Mouse (Mus musculus) lung, postnatal 0 days (tissue): ENCODE data around the gene Shpk. TPM values are rescaled to one million over a fixed set of nuclear protein-coding genes. Genes with fewer than 3 reads are reported as not detected.
A peak's percentile ranks its signal among the peaks of the same experiment; 100 is the strongest.

ENCODE experiments used
- ATAC-seq: fragments of 200-750 bp; cut with Nextera tagmentation; 2 replicates; pipeline ENCODE4 v1.8.0; 2017; ENCODE audit warnings: moderate library complexity
- DNase-seq: peaks from one replicate; pipeline ENCODE4 v3.0.0-alpha.2; 2016; ENCODE audit warnings: low spot score
- H3K27ac ChIP-seq: fragments of 300-500 bp; sonication (generic); 2 replicates; pipeline ENCODE4 v1.5.1; 2014; ENCODE audit warnings: antibody characterized with exemption, mild to moderate bottlenecking, low read length, mixed read lengths
- H3K27me3 ChIP-seq: fragments of 300-500 bp; sonication (generic); replicated peaks from 2 replicates; pipeline ENCODE4 v1.6.1; 2014; ENCODE audit warnings: low read length, mixed read lengths; ENCODE audit not compliant: insufficient read depth
- H3K36me3 ChIP-seq: fragments of 300-500 bp; sonication (generic); 2 replicates; pipeline ENCODE4 v1.6.1; 2014; ENCODE audit warnings: low read length, mixed read lengths; ENCODE audit not compliant: insufficient read depth
- H3K4me1 ChIP-seq: fragments of 300-500 bp; sonication (generic); 2 replicates; pipeline ENCODE4 v1.6.1; 2014; ENCODE audit warnings: antibody characterized with exemption, low read depth, low read length, mixed read lengths; ENCODE audit not compliant: insufficient read depth
- H3K4me2 ChIP-seq: fragments of 300-500 bp; sonication (generic); replicated peaks from 2 replicates; pipeline ENCODE4 v1.6.1; 2014; ENCODE audit warnings: low read depth, mild to moderate bottlenecking, low read length, moderate library complexity, mixed read lengths
- H3K4me3 ChIP-seq: fragments of 300-500 bp; sonication (generic); 2 replicates; pipeline ENCODE4 v1.5.1; 2014; ENCODE audit warnings: low read depth, low read length
- H3K9ac ChIP-seq: fragments of 300-500 bp; sonication (generic); replicated peaks from 2 replicates; pipeline ENCODE4 v1.6.1; 2014; ENCODE audit warnings: low read depth, mild to moderate bottlenecking
- H3K9me3 ChIP-seq: fragments of 300-500 bp; sonication (generic); 2 replicates; pipeline ENCODE4 v1.6.1; 2016; ENCODE audit warnings: low read length, mixed read lengths
- CTCF ChIP-seq: IDR thresholded peaks from 2 replicates; pipeline ENCODE4 v1.5.1; 2016; ENCODE audit warnings: antibody characterized with exemption, mild to moderate bottlenecking
- EP300 ChIP-seq: IDR thresholded peaks from 2 replicates; pipeline ENCODE4 v1.6.1; 2016; ENCODE audit warnings: antibody characterized with exemption, mild to moderate bottlenecking, control low read depth
- WGBS: fragments of 180-500 bp; shearing (Covaris S2); extraction: QIAGEN DNeasy Blood & Tissue Kit; methylation state at CpG from one replicate; pipeline ENCODE4 v1.1.7; 2014; 5-methylcytosine and 5-hydroxymethylcytosine counted together
- polyA plus RNA-seq: library from polyadenylated mRNA; unstranded; fragments of >200 nt; fragmentation: Nextera tagmentation; extraction: Ambion mirVana; gene quantifications from 2 replicates; pipeline ENCODE4 v1.2.1, GENCODE M21; 2015

Gene Shpk
- 2.8 and 3.5 TPM in 2 replicates for polyA plus RNA-seq

- DNase-seq: peak; percentile 99
- ATAC-seq: peak; percentile 98
- TF ChIP-seq EP300 (no peak), CTCF (no peak; the same call in 1 of the 2 replicates)
- H3K4me3 ChIP-seq: peak within 1 kb of the TSS; percentile 59
- peak within 1 kb of the TSS; percentile 98 for H3K4me2 ChIP-seq
- no peaks in the 10 kb centered on the region for H3K36me3 ChIP-seq
- H3K9ac ChIP-seq: peak within 1 kb of the TSS; percentile 75
- no peaks in the 10 kb centered on the region for H3K9me3 ChIP-seq
- H3K27ac ChIP-seq: peak within 1 kb of the TSS; percentile 52; the same call in 1 of the 2 replicates
- WGBS: 2% methylated on average over 32 of the region's 32 CpGs
- H3K27me3 ChIP-seq: no peaks in the 10 kb centered on the region
- H3K4me1 ChIP-seq: peaks cover 12% of the 10 kb centered on the region
Measured at GRCm38 (mm10) chr11:73199230-73199712, at the start of gene Shpk. Shpk (plus strand) TSS chr11:73199460.

- Histone ChIP-seq H3K36me3 (no peaks in the 10 kb centered on the region), H3K4me1 (no peaks in the 10 kb centered on the region), H3K9me3 (no peaks in the 10 kb centered on the region), H3K27me3 (no peaks in the 10 kb centered on the region), H3K4me2 (no peak overlapping the region), H3K4me3 (no peak overlapping the region), H3K27ac (no peak overlapping the region), H3K9ac (no peak overlapping the region)
- no peak for TF ChIP-seq CTCF
- no peak for TF ChIP-seq EP300
- DNase-seq: no peak
- 70% methylated on average over 6 of the region's 6 CpGs for WGBS
- no peak for ATAC-seq
Measured at GRCm38 (mm10) chr11:73155071-73155470, 44.2 kb upstream of the Shpk start.

- Histone ChIP-seq H3K27me3 (no peaks in the 10 kb centered on the region), H3K4me1 (no peaks in the 10 kb centered on the region), H3K4me3 (peak within 1 kb of the TSS; percentile 39), H3K36me3 (no peaks in the 10 kb centered on the region), H3K9me3 (no peaks in the 10 kb centered on the region), H3K4me2 (peak within 1 kb of the TSS; percentile 74), H3K9ac (no peak within 1 kb of the TSS; the same call in 1 of the 2 replicates), H3K27ac (no peak within 1 kb of the TSS)
- TF ChIP-seq CTCF: no peak
- no peak for TF ChIP-seq EP300
- peak; percentile 78 for ATAC-seq
- 3% methylated on average over 49 of the region's 49 CpGs for WGBS
- DNase-seq: peak; percentile 51
Measured at GRCm38 (mm10) chr11:73159957-73160810, 39.1 kb upstream of the Shpk start, which contains the start of gene P2rx5. P2rx5 (plus strand) TSS chr11:73160421.

GRCm38 (mm10) chr11:73160811-73161200, 38.5 kb upstream of the Shpk start:
- peak; percentile 82 for ATAC-seq
- no peak overlapping the region for H3K27ac ChIP-seq

GRCm38 (mm10) chr11:73161616-73162015, 37.6 kb upstream of the Shpk start:
- Histone ChIP-seq H3K27ac (no peak overlapping the region), H3K36me3 (no peaks in the 10 kb centered on the region), H3K9me3 (no peaks in the 10 kb centered on the region), H3K27me3 (no peaks in the 10 kb centered on the region), H3K4me1 (no peaks in the 10 kb centered on the region), H3K4me2 (no peak overlapping the region), H3K4me3 (no peak overlapping the region), H3K9ac (no peak overlapping the region)
- WGBS: 71% methylated on average over 4 of the region's 4 CpGs
- TF ChIP-seq EP300 (no peak), CTCF (no peak)
- ATAC-seq (no peak), DNase-seq (no peak)

More at GRCm38 (mm10) chr11:73160811-73161200, 38.5 kb upstream of the Shpk start:
- Histone ChIP-seq H3K4me3 (peak overlapping the region; percentile 39), H3K9ac (no peak overlapping the region; the same call in 1 of the 2 replicates), H3K27me3 (no peaks in the 10 kb centered on the region), H3K9me3 (no peaks in the 10 kb centered on the region), H3K4me2 (peak overlapping the region; percentile 74), H3K36me3 (no peaks in the 10 kb centered on the region), H3K4me1 (no peaks in the 10 kb centered on the region)
- DNase-seq: peak; percentile 49
- peak; percentile 48 for TF ChIP-seq CTCF
- TF ChIP-seq EP300: no peak
- WGBS: 15% methylated on average over 6 of the region's 6 CpGs

- H3K4me2 ChIP-seq: no peak overlapping the region
- no peak for ATAC-seq
- H3K27ac ChIP-seq: no peak overlapping the region
- no peaks in the 10 kb centered on the region for H3K4me1 ChIP-seq
- no peak overlapping the region for H3K4me3 ChIP-seq
- no peaks in the 10 kb centered on the region for H3K9me3 ChIP-seq
- DNase-seq: no peak
- H3K9ac ChIP-seq: no peak overlapping the region
- TF ChIP-seq CTCF (no peak), EP300 (no peak)
- 52% methylated on average over 5 of the region's 5 CpGs for WGBS
- H3K36me3 ChIP-seq: no peaks in the 10 kb centered on the region
- no peaks in the 10 kb centered on the region for H3K27me3 ChIP-seq
Measured at GRCm38 (mm10) chr11:73162284-73162683, 37.0 kb upstream of the Shpk start.
